Mouse (Mus musculus) embryonic facial prominence, embryonic 11.5 days (tissue): ENCODE data around the gene Aloxe3. TPM values are rescaled to one million over a fixed set of nuclear protein-coding genes. Genes with fewer than 3 reads are reported as not detected.

Experiments used
- ATAC-seq: fragments of 200-750 bp; cut with Nextera tagmentation; replicated peaks from 2 replicates; pipeline ENCODE4 v1.8.0; 2017; ENCODE audit warnings: low read depth; ENCODE audit not compliant: insufficient number of reproducible peaks, low FRiP score, low TSS enrichment
- DNase-seq: peaks from one replicate; pipeline ENCODE4 v3.0.0-alpha.2; 2015; ENCODE audit warnings: low spot score
- H3K27ac ChIP-seq: fragments of 300-500 bp; sonication (generic); replicated peaks from 2 replicates; pipeline ENCODE4 v1.5.1; 2014; ENCODE audit warnings: mild to moderate bottlenecking, low read depth, low read length, control low read depth
- H3K27me3 ChIP-seq: fragments of 300-500 bp; sonication (generic); 2 replicates; pipeline ENCODE4 v1.6.1; 2014; ENCODE audit warnings: mild to moderate bottlenecking, low read length, moderate library complexity, mixed read lengths; ENCODE audit not compliant: control insufficient read depth, insufficient read depth
- H3K36me3 ChIP-seq: fragments of 300-500 bp; sonication (generic); replicated peaks from 2 replicates; pipeline ENCODE4 v1.6.1; 2014; ENCODE audit warnings: low read depth, mild to moderate bottlenecking, low read length, moderate library complexity, mixed read lengths; ENCODE audit not compliant: control insufficient read depth, insufficient read depth
- H3K4me1 ChIP-seq: fragments of 300-500 bp; sonication (generic); 2 replicates; pipeline ENCODE4 v1.6.1; 2014; ENCODE audit warnings: low read length, mixed read lengths; ENCODE audit not compliant: control insufficient read depth, insufficient read depth
- H3K4me2 ChIP-seq: fragments of 300-500 bp; sonication (generic); 2 replicates; pipeline ENCODE4 v1.6.1; 2014; ENCODE audit warnings: low read depth, mild to moderate bottlenecking, control low read depth, low read length, moderate library complexity
- H3K4me3 ChIP-seq: fragments of 300-500 bp; sonication (generic); 2 replicates; pipeline ENCODE4 v1.5.1; 2014; ENCODE audit warnings: low read depth, low read length, control low read depth
- H3K9ac ChIP-seq: fragments of 300-500 bp; sonication (generic); replicated peaks from 2 replicates; pipeline ENCODE4 v1.6.1; 2014; ENCODE audit warnings: mild to moderate bottlenecking, control low read depth, low read length
- H3K9me3 ChIP-seq: fragments of 300-500 bp; sonication (generic); replicated peaks from 2 replicates; pipeline ENCODE4 v1.6.1; 2016; ENCODE audit warnings: mild to moderate bottlenecking, low read length, inconsistent platforms, mixed read lengths; ENCODE audit not compliant: control insufficient read depth
- WGBS: fragments of 180-500 bp; shearing (Covaris S2); extraction: QIAGEN DNeasy Blood & Tissue Kit; methylation state at CpG from one replicate; pipeline ENCODE4 v1.1.7; 2014; 5-methylcytosine and 5-hydroxymethylcytosine counted together
- polyA plus RNA-seq: library from polyadenylated mRNA; unstranded; fragments of >200 nt; fragmentation: Nextera tagmentation; extraction: Ambion mirVana; gene quantifications from 2 replicates; pipeline ENCODE4 v1.2.1, GENCODE M21; 2014

The Aloxe3 gene
- polyA plus RNA-seq, 1 experiment from 2014 or later: 0.25 TPM

DNA sequence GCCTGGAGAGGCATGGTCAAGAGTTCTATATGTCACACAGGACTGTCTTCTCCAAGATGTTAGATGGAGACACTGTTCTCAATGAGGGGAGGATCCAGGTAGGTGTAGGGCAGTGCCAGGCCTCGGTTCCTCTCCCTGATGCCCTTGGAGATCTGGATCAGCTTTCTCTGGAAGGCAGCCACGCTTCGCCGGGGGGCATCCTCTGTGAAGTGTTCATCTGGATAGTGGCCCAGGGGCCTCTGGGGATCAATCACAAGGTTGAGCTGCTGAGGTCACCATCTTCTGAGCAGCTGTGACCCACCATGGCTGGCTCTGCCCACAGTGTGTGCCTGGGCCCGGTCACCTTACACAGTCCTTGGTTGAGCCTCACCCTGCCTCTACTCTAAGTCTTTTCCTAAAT is 59.3 kb downstream of the Aloxe3 start:
- DNase-seq (no peak), ATAC-seq (no peak)
- H3K9ac ChIP-seq: no peak overlapping the region
- H3K27ac ChIP-seq: no peak overlapping the region
- no peaks in the 10 kb centered on the region for H3K36me3 ChIP-seq
- no peaks in the 10 kb centered on the region for H3K27me3 ChIP-seq
- no peaks in the 10 kb centered on the region for H3K9me3 ChIP-seq
- H3K4me3 ChIP-seq: no peak overlapping the region
- 88% methylated on average over 5 of the region's 5 CpGs for WGBS
- no peaks in the 10 kb centered on the region for H3K4me1 ChIP-seq
- H3K4me2 ChIP-seq: no peak overlapping the region

- 90% methylated on average over 6 of the region's 6 CpGs for WGBS
- Histone ChIP-seq H3K9me3 (no peaks in the 10 kb centered on the region), H3K27me3 (no peaks in the 10 kb centered on the region), H3K4me3 (no peak overlapping the region), H3K36me3 (no peaks in the 10 kb centered on the region), H3K4me2 (no peak overlapping the region), H3K9ac (no peak overlapping the region), H3K27ac (no peak overlapping the region), H3K4me1 (no peaks in the 10 kb centered on the region)
- DNase-seq (no peak), ATAC-seq (no peak)
These were observed 60.2 kb downstream of the Aloxe3 start for GRCm38 (mm10) chr11:69185936-69186335.

DNA sequence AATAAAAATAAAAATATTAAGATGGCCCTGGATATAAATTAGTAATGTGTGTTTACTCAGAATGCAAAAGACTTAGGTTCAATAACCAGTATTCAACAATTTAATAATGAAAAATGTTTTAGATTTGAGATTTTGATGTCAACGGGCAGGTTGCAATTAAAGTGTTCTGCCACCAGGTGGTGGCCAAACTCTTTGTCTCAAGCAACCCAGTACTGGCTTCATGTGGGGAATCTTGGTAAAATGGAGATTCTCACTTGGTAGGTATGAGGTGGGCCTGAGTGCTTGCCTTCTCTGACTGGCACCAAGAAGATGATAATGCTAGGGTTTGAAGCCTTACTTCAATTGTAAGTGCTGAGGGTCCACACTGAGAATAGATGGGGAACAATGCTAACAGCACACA is 67.1 kb downstream of the Aloxe3 start:
- Histone ChIP-seq H3K9ac (no peak overlapping the region), H3K36me3 (no peaks in the 10 kb centered on the region), H3K4me3 (no peak overlapping the region), H3K9me3 (no peaks in the 10 kb centered on the region), H3K27ac (no peak overlapping the region), H3K27me3 (peaks cover 16% of the 10 kb centered on the region), H3K4me1 (no peaks in the 10 kb centered on the region; the same call in 1 of the 2 replicates), H3K4me2 (no peak overlapping the region)
- 0% methylated on average over 1 of the region's 1 CpGs for WGBS
- peak; percentile 72 for DNase-seq
- no peak for ATAC-seq

- Histone ChIP-seq H3K4me1 (no peaks in the 10 kb centered on the region; the same call in 1 of the 2 replicates), H3K4me2 (no peak overlapping the region; the same call in 1 of the 2 replicates), H3K4me3 (peak overlapping the region; percentile 21; the same call in 1 of the 2 replicates), H3K36me3 (no peaks in the 10 kb centered on the region), H3K27me3 (peaks cover 21% of the 10 kb centered on the region), H3K9ac (no peak overlapping the region), H3K9me3 (no peaks in the 10 kb centered on the region), H3K27ac (no peak overlapping the region)
- WGBS: 5% methylated on average over 5 of the region's 5 CpGs
- ATAC-seq (no peak), DNase-seq (no peak)
These were observed 71.1 kb downstream of the Aloxe3 start for GRCm38 (mm10) chr11:69196766-69197165.

GRCm38 (mm10) chr11:69197194-69197593 is 71.5 kb downstream of the Aloxe3 start:
- Histone ChIP-seq H3K4me3 (peak overlapping the region; percentile 21), H3K9ac (0 out of 2 replicates have a peak overlapping the region, but pooled peaks have one; percentile 3), H3K27me3 (peaks cover 21% of the 10 kb centered on the region), H3K27ac (no peak overlapping the region), H3K4me1 (no peaks in the 10 kb centered on the region; the same call in 1 of the 2 replicates), H3K4me2 (peak overlapping the region; percentile 39), H3K9me3 (no peaks in the 10 kb centered on the region), H3K36me3 (no peaks in the 10 kb centered on the region)
- ATAC-seq: no peak
- DNase-seq: no peak
- 0% methylated on average over 14 of the region's 14 CpGs for WGBS

- H3K9me3 ChIP-seq: no peaks in the 10 kb centered on the region
- DNase-seq: no peak
- no peaks in the 10 kb centered on the region for H3K36me3 ChIP-seq
- H3K9ac ChIP-seq: 0 out of 2 replicates have a peak within 1 kb of the TSS, but pooled peaks have one; percentile 3
- H3K27ac ChIP-seq: no peak within 1 kb of the TSS
- ATAC-seq: no peak
- no peaks in the 10 kb centered on the region; the same call in 1 of the 2 replicates for H3K4me1 ChIP-seq
- peak within 1 kb of the TSS; percentile 21 for H3K4me3 ChIP-seq
- 26% methylated on average over 6 of the region's 6 CpGs for WGBS
- peak within 1 kb of the TSS; percentile 39 for H3K4me2 ChIP-seq
- H3K27me3 ChIP-seq: peaks cover 21% of the 10 kb centered on the region
These were observed 72.0 kb downstream of the Aloxe3 start, which contains the start of gene Alox8 for GRCm38 (mm10) chr11:69197743-69198142. Gene Alox8, minus strand, starts transcription at chr11:69197843.

Other genes starting within 250 kb of the Aloxe3 start
- 0.11 TPM in 1 of 2 replicates, not detected in the other for gene Rnf222, start 237.3 kb upstream of the Aloxe3 start, polyA plus RNA-seq
- gene Rpl26, start 224.3 kb upstream of the Aloxe3 start, polyA plus RNA-seq: 978 and 1,011 TPM in 2 replicates
- not detected in 2 replicates for gene Odf4, start 198.8 kb upstream of the Aloxe3 start, polyA plus RNA-seq
- 4.4 and 4.5 TPM in 2 replicates for gene Arhgef15, start 168.4 kb upstream of the Aloxe3 start, polyA plus RNA-seq
- gene Slc25a35, start 157.8 kb upstream of the Aloxe3 start, polyA plus RNA-seq: 2.0 and 2.4 TPM in 2 replicates
- 69.2 and 71.2 TPM in 2 replicates for gene Rangrf, start 150.7 kb upstream of the Aloxe3 start, polyA plus RNA-seq
- gene Pfas, start 117.4 kb upstream of the Aloxe3 start, polyA plus RNA-seq: 34.4 and 34.8 TPM in 2 replicates
- gene Ctc1, start 110.0 kb upstream of the Aloxe3 start, polyA plus RNA-seq: 63.2 and 68.3 TPM in 2 replicates
- 162 and 175 TPM in 2 replicates for gene Aurkb, start 80.2 kb upstream of the Aloxe3 start, polyA plus RNA-seq
- gene Borcs6, start 66.2 kb upstream of the Aloxe3 start, polyA plus RNA-seq: 6.4 and 7.7 TPM in 2 replicates
- 40.4 and 43.1 TPM in 2 replicates for gene Tmem107, start 55.1 kb upstream of the Aloxe3 start, polyA plus RNA-seq
- gene Vamp2, start 37.4 kb upstream of the Aloxe3 start, polyA plus RNA-seq: 48.8 and 61.9 TPM in 2 replicates
- 5.5 and 6.5 TPM in 2 replicates for gene Per1, start 30.7 kb upstream of the Aloxe3 start, polyA plus RNA-seq
- 0.11 TPM in 1 of 2 replicates, not detected in the other for gene Hes7, start 5.5 kb upstream of the Aloxe3 start, polyA plus RNA-seq
- not detected in 2 replicates for gene 9130213A22Rik, start 3.3 kb upstream of the Aloxe3 start, polyA plus RNA-seq
- gene Alox12b, start 31.1 kb downstream of the Aloxe3 start, polyA plus RNA-seq: 0.20 and 0.27 TPM in 2 replicates
- not detected in 2 replicates for gene Alox8, start 71.9 kb downstream of the Aloxe3 start, polyA plus RNA-seq
- 0.06 TPM in 1 of 2 replicates, not detected in the other for gene Gucy2e, start 111.1 kb downstream of the Aloxe3 start, polyA plus RNA-seq
- gene Cntrob, start 197.9 kb downstream of the Aloxe3 start, polyA plus RNA-seq: 16.9 and 19.3 TPM in 2 replicates
- gene Trappc1, start 198.1 kb downstream of the Aloxe3 start, polyA plus RNA-seq: 184 and 204 TPM in 2 replicates
- gene Kcnab3, start 200.4 kb downstream of the Aloxe3 start, polyA plus RNA-seq: 0.85 and 2.2 TPM in 2 replicates
- 23.7 and 25.2 TPM in 2 replicates for gene Rnf227, start 214.6 kb downstream of the Aloxe3 start, polyA plus RNA-seq
- 48.0 and 52.1 TPM in 2 replicates for gene Chd3, start 243.5 kb downstream of the Aloxe3 start, polyA plus RNA-seq